Mouse (Mus musculus): ENCODE data around the gene Rnf38. TPM values are rescaled to one million over a fixed set of nuclear protein-coding genes. Genes with fewer than 3 reads are reported as not detected.

Gene Rnf38
- polyA plus RNA-seq, 1 experiment from 2014 or later, result 28.7 TPM

GRCm38 (mm10) chr4:44106297-44106821 is 127.2 kb downstream of the Rnf38 start:
- H3K9me3 ChIP-seq (replicated peaks; ENCODE audit: control insufficient read depth, low read length), result no peaks in the 10 kb centered on the region
- no peaks in the 10 kb centered on the region for H3K36me3 ChIP-seq (ENCODE audit: control insufficient read depth, insufficient read depth, low read length)
- no peak overlapping the region for H3K9ac ChIP-seq (ENCODE audit: low read depth, low read length)
- whole genome bisulfite sequencing (ENCODE audit: insufficient replicate concordance), result 30% methylated on average over 18 of the region's 18 CpGs
- peak overlapping the region; percentile 55 for H3K27ac ChIP-seq (ENCODE audit: low read depth, low read length)
- peak overlapping the region; percentile 48 for H3K4me2 ChIP-seq
- H3K4me1 ChIP-seq (ENCODE audit: control insufficient read depth, insufficient read depth, low read length), result peaks cover 11% of the 10 kb centered on the region; the same call in 1 of the 2 replicates
- H3K4me3 ChIP-seq (ENCODE audit: low read depth, low read length), result peak overlapping the region; percentile 23
- no peak for ATAC-seq (replicated peaks; ENCODE audit: insufficient number of reproducible peaks, low FRiP score, low TSS enrichment)
- H3K27me3 ChIP-seq (ENCODE audit: control insufficient read depth, insufficient read depth, low read length), result no peaks in the 10 kb centered on the region

- 36% methylated on average over 8 of the region's 8 CpGs for WGBS (ENCODE audit: insufficient replicate concordance)
- Histone ChIP-seq H3K9ac (ENCODE audit: low read depth, low read length) (no peak overlapping the region), H3K9me3 (replicated peaks; ENCODE audit: control insufficient read depth, low read length) (no peaks in the 10 kb centered on the region), H3K36me3 (ENCODE audit: control insufficient read depth, insufficient read depth, low read length) (no peaks in the 10 kb centered on the region), H3K4me3 (ENCODE audit: low read depth, low read length) (no peak overlapping the region), H3K4me2 (no peak overlapping the region), H3K4me1 (ENCODE audit: control insufficient read depth, insufficient read depth, low read length) (peaks cover 11% of the 10 kb centered on the region; the same call in 1 of the 2 replicates), H3K27ac (ENCODE audit: low read depth, low read length) (peak overlapping the region; percentile 55), H3K27me3 (ENCODE audit: control insufficient read depth, insufficient read depth, low read length) (no peaks in the 10 kb centered on the region)
- ATAC-seq (replicated peaks; ENCODE audit: insufficient number of reproducible peaks, low FRiP score, low TSS enrichment), result no peak
These were observed 129.2 kb downstream of the Rnf38 start for GRCm38 (mm10) chr4:44104195-44104917.

GRCm38 (mm10) chr4:44103620-44104019 is 130.0 kb downstream of the Rnf38 start:
- H3K4me2 ChIP-seq, result no peak overlapping the region
- peaks cover 11% of the 10 kb centered on the region; the same call in 1 of the 2 replicates for H3K4me1 ChIP-seq (ENCODE audit: control insufficient read depth, insufficient read depth, low read length)
- no peaks in the 10 kb centered on the region for H3K36me3 ChIP-seq (ENCODE audit: control insufficient read depth, insufficient read depth, low read length)
- 84% methylated on average over 8 of the region's 8 CpGs for WGBS (ENCODE audit: insufficient replicate concordance)
- ATAC-seq (replicated peaks; ENCODE audit: insufficient number of reproducible peaks, low FRiP score, low TSS enrichment), result no peak
- no peaks in the 10 kb centered on the region for H3K9me3 ChIP-seq (replicated peaks; ENCODE audit: control insufficient read depth, low read length)
- no peak overlapping the region for H3K9ac ChIP-seq (ENCODE audit: low read depth, low read length)
- H3K27ac ChIP-seq (ENCODE audit: low read depth, low read length), result no peak overlapping the region
- no peak overlapping the region for H3K4me3 ChIP-seq (ENCODE audit: low read depth, low read length)
- H3K27me3 ChIP-seq (ENCODE audit: control insufficient read depth, insufficient read depth, low read length), result no peaks in the 10 kb centered on the region

GRCm38 (mm10) chr4:44097576-44098335 is 135.8 kb downstream of the Rnf38 start:
- no peaks in the 10 kb centered on the region for H3K36me3 ChIP-seq (ENCODE audit: control insufficient read depth, insufficient read depth, low read length)
- WGBS (ENCODE audit: insufficient replicate concordance), result 38% methylated on average over 11 of the region's 11 CpGs
- no peak overlapping the region for H3K4me3 ChIP-seq (ENCODE audit: low read depth, low read length)
- no peaks in the 10 kb centered on the region for H3K4me1 ChIP-seq (ENCODE audit: control insufficient read depth, insufficient read depth, low read length)
- H3K27me3 ChIP-seq (ENCODE audit: control insufficient read depth, insufficient read depth, low read length), result no peaks in the 10 kb centered on the region
- H3K9me3 ChIP-seq (replicated peaks; ENCODE audit: control insufficient read depth, low read length), result no peaks in the 10 kb centered on the region
- H3K27ac ChIP-seq (ENCODE audit: low read depth, low read length), result no peak overlapping the region
- no peak overlapping the region for H3K4me2 ChIP-seq
- no peak for ATAC-seq (replicated peaks; ENCODE audit: insufficient number of reproducible peaks, low FRiP score, low TSS enrichment)
- H3K9ac ChIP-seq (ENCODE audit: low read depth, low read length), result no peak overlapping the region

GRCm38 (mm10) chr4:44094475-44094874 is 139.1 kb downstream of the Rnf38 start:
- 77% methylated on average over 4 of the region's 4 CpGs for WGBS (ENCODE audit: insufficient replicate concordance)

GRCm38 (mm10) chr4:44092359-44092758 is 141.2 kb downstream of the Rnf38 start:
- no peak for ATAC-seq (replicated peaks; ENCODE audit: insufficient number of reproducible peaks, low FRiP score, low TSS enrichment)
- Histone ChIP-seq H3K4me2 (no peak overlapping the region), H3K27ac (ENCODE audit: low read depth, low read length) (no peak overlapping the region), H3K36me3 (ENCODE audit: control insufficient read depth, insufficient read depth, low read length) (no peaks in the 10 kb centered on the region), H3K9me3 (replicated peaks; ENCODE audit: control insufficient read depth, low read length) (no peaks in the 10 kb centered on the region), H3K9ac (ENCODE audit: low read depth, low read length) (no peak overlapping the region), H3K4me1 (ENCODE audit: control insufficient read depth, insufficient read depth, low read length) (no peaks in the 10 kb centered on the region), H3K4me3 (ENCODE audit: low read depth, low read length) (no peak overlapping the region), H3K27me3 (ENCODE audit: control insufficient read depth, insufficient read depth, low read length) (no peaks in the 10 kb centered on the region)
- WGBS (ENCODE audit: insufficient replicate concordance), result 50% methylated on average over 11 of the region's 11 CpGs

More at GRCm38 (mm10) chr4:44094475-44094874, 139.1 kb downstream of the Rnf38 start:
- Histone ChIP-seq H3K27ac (ENCODE audit: low read depth, low read length) (no peak overlapping the region), H3K4me2 (no peak overlapping the region), H3K4me1 (ENCODE audit: control insufficient read depth, insufficient read depth, low read length) (no peaks in the 10 kb centered on the region), H3K36me3 (ENCODE audit: control insufficient read depth, insufficient read depth, low read length) (no peaks in the 10 kb centered on the region), H3K4me3 (ENCODE audit: low read depth, low read length) (no peak overlapping the region), H3K27me3 (ENCODE audit: control insufficient read depth, insufficient read depth, low read length) (no peaks in the 10 kb centered on the region), H3K9me3 (replicated peaks; ENCODE audit: control insufficient read depth, low read length) (no peaks in the 10 kb centered on the region), H3K9ac (ENCODE audit: low read depth, low read length) (no peak overlapping the region)
- ATAC-seq (replicated peaks; ENCODE audit: insufficient number of reproducible peaks, low FRiP score, low TSS enrichment), result no peak

- Histone ChIP-seq H3K4me1 (ENCODE audit: control insufficient read depth, insufficient read depth, low read length) (no peaks in the 10 kb centered on the region), H3K27me3 (ENCODE audit: control insufficient read depth, insufficient read depth, low read length) (no peaks in the 10 kb centered on the region), H3K36me3 (ENCODE audit: control insufficient read depth, insufficient read depth, low read length) (no peaks in the 10 kb centered on the region), H3K27ac (ENCODE audit: low read depth, low read length) (no peak overlapping the region), H3K9ac (ENCODE audit: low read depth, low read length) (no peak overlapping the region), H3K4me3 (ENCODE audit: low read depth, low read length) (no peak overlapping the region), H3K4me2 (no peak overlapping the region), H3K9me3 (replicated peaks; ENCODE audit: control insufficient read depth, low read length) (no peaks in the 10 kb centered on the region)
- no peak for ATAC-seq (replicated peaks; ENCODE audit: insufficient number of reproducible peaks, low FRiP score, low TSS enrichment)
- 83% methylated on average over 3 of the region's 3 CpGs for WGBS (ENCODE audit: insufficient replicate concordance)
These were observed 148.0 kb downstream of the Rnf38 start for GRCm38 (mm10) chr4:44085566-44085965.

GRCm38 (mm10) chr4:44084602-44085325 is 148.8 kb downstream of the Rnf38 start:
- Histone ChIP-seq H3K9me3 (replicated peaks; ENCODE audit: control insufficient read depth, low read length) (no peaks in the 10 kb centered on the region), H3K4me2 (no peak overlapping the region), H3K4me3 (ENCODE audit: low read depth, low read length) (no peak overlapping the region), H3K4me1 (ENCODE audit: control insufficient read depth, insufficient read depth, low read length) (no peaks in the 10 kb centered on the region), H3K27ac (ENCODE audit: low read depth, low read length) (no peak overlapping the region), H3K9ac (ENCODE audit: low read depth, low read length) (no peak overlapping the region), H3K36me3 (ENCODE audit: control insufficient read depth, insufficient read depth, low read length) (no peaks in the 10 kb centered on the region), H3K27me3 (ENCODE audit: control insufficient read depth, insufficient read depth, low read length) (no peaks in the 10 kb centered on the region)
- ATAC-seq (replicated peaks; ENCODE audit: insufficient number of reproducible peaks, low FRiP score, low TSS enrichment), result no peak
- WGBS (ENCODE audit: insufficient replicate concordance), result 81% methylated on average over 13 of the region's 13 CpGs

Data from heart, embryonic 11.5 days (tissue).